Mouse (Mus musculus) heart, adult 8-10 months (tissue): ENCODE results near the gene Syt7. TPM values are rescaled to one million over a fixed set of nuclear protein-coding genes. Genes with fewer than 3 reads are reported as not detected.

ENCODE experiments used
- DNase-seq: peaks from one replicate; pipeline ENCODE4 v3.0.0; 2022; ENCODE audit warnings: low spot score
- total RNA-seq, 4 experiments: library from RNA; stranded (reverse); gene quantifications; 2 replicates each; pipeline ENCODE4 v1.2.4; 2022

Gene Syt7
- 10 to 100 TPM; 33.2 to 39.1 (median 35.8) TPM for total RNA-seq

GRCm38 (mm10) chr19:10388615-10389313, at the start of gene Syt7:
TSS of gene Syt7 (plus strand) at chr19:10389090.
- DNase-seq = peak; percentile 93

GRCm38 (mm10) chr19:10339271-10339670, 49.6 kb upstream of the Syt7 start:
- DNase-seq = no peak

- DNase-seq = no peak
Observed at GRCm38 (mm10) chr19:10340661-10341060, 48.2 kb upstream of the Syt7 start.

GRCm38 (mm10) chr19:10341152-10341551, 47.7 kb upstream of the Syt7 start:
- DNase-seq = peak; percentile 52

- DNase-seq = peak; percentile 49
Observed at GRCm38 (mm10) chr19:10341817-10342439, 47.0 kb upstream of the Syt7 start.

- DNase-seq = no peak
Observed at GRCm38 (mm10) chr19:10343866-10344265, 45.0 kb upstream of the Syt7 start.

- no peak for DNase-seq
Observed at GRCm38 (mm10) chr19:10345696-10346095, 43.2 kb upstream of the Syt7 start.

GRCm38 (mm10) chr19:10347628-10348273, 41.1 kb upstream of the Syt7 start:
- DNase-seq = no peak

- DNase-seq = no peak
Observed at GRCm38 (mm10) chr19:10352218-10352617, 36.7 kb upstream of the Syt7 start.

GRCm38 (mm10) chr19:10354830-10355229, 34.1 kb upstream of the Syt7 start:
- DNase-seq = no peak

- DNase-seq = no peak
Observed at GRCm38 (mm10) chr19:10356845-10357503, 31.9 kb upstream of the Syt7 start.

GRCm38 (mm10) chr19:10359105-10359946, 29.6 kb upstream of the Syt7 start:
- DNase-seq = no peak

GRCm38 (mm10) chr19:10362473-10363129, 26.3 kb upstream of the Syt7 start:
- no peak for DNase-seq

- no peak for DNase-seq
Observed at GRCm38 (mm10) chr19:10363869-10364268, 25.0 kb upstream of the Syt7 start.

GRCm38 (mm10) chr19:10366116-10366845, 22.6 kb upstream of the Syt7 start:
- DNase-seq = no peak

- DNase-seq = no peak
Observed at GRCm38 (mm10) chr19:10367802-10368201, 21.1 kb upstream of the Syt7 start.

GRCm38 (mm10) chr19:10369936-10370335, 19.0 kb upstream of the Syt7 start:
- no peak for DNase-seq

- no peak for DNase-seq
Observed at GRCm38 (mm10) chr19:10373191-10373590, 15.7 kb upstream of the Syt7 start.

- peak; percentile 62 for DNase-seq
Observed at GRCm38 (mm10) chr19:10375260-10375659, 13.6 kb upstream of the Syt7 start.

- no peak for DNase-seq
Observed at GRCm38 (mm10) chr19:10379978-10380377, 8.9 kb upstream of the Syt7 start.
